ENCODE assay signal across 8 mouse cellular contexts in the genomic region with DNA sequence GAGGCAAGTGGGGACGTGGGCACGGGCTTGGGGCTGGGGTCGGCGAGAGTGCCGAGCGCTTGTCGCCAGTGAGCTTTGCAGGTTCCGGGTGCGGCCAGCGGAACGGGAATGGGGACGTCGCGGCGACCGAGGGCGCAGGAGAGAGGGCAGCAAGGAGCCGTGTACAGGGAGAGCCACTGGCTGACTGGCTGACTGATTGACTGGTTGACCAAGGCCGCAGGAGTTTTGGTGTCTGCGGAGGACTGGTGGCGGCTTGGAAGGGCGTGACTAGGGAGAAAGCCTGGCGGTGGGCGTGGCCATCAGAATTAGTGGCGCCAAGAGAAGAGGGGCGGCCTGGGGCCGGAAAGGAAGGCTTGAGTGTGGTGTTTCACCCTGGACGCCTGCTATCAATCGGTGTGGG. TPM values are rescaled to one million over a fixed set of nuclear protein-coding genes. Genes with fewer than 3 reads are reported as not detected.
A peak's percentile ranks its signal among the peaks of the same experiment; 100 is the strongest.
DNase-seq lines count a peak whose midpoint lies in the region; ATAC-seq and TF ChIP-seq lines count a peak whose summit lies in the region.
"Not testable (repeated sequence)": the region's sequence is repeated elsewhere in the genome, so short reads cannot be mapped to it uniquely, and the experiment has no call there.

No protein-coding gene starts in this region.

- peak overlapping the region; percentile 71 for H3K4me3 ChIP-seq in forebrain, embryonic 10.5 days
- peak overlapping the region; percentile 91 for H3K4me3 ChIP-seq in heart, embryonic 15.5 days
- H3K4me3 ChIP-seq in intestine, postnatal 0 days (ENCODE audit: low read depth, low read length): peak overlapping the region; percentile 76
- H3K4me3 ChIP-seq in liver, adult 2 months (ENCODE audit: insufficient read depth, low read depth, low read length): peak overlapping the region; percentile 66
- H3K4me3 ChIP-seq in midbrain, embryonic 10.5 days: peak overlapping the region; percentile 73
- peak overlapping the region; percentile 68 for H3K4me3 ChIP-seq in olfactory bulb, adult 2 months (ENCODE audit: insufficient read depth, low read depth, low read length)

- TF ChIP-seq POLR2A in liver, adult 2 months (IDR thresholded peaks at IDR 0.05; ENCODE audit: extremely low read depth, insufficient read depth, low read length); olfactory bulb, adult 2 months (IDR thresholded peaks at IDR 0.05; ENCODE audit: insufficient read depth, low read depth, low read length): not testable (repeated sequence)

- DNase-seq in CD4-positive, CD25-positive, alpha-beta regulatory T cell, adult 2 months (ENCODE audit: low read depth, low spot score): peak; percentile 6
- peak; percentile 14 for DNase-seq in cerebellum, adult 11 months
- peak; percentile 14 for DNase-seq in forebrain, embryonic 10.5 days (ENCODE audit: extremely low spot score, low spot score)
- DNase-seq in liver, adult 2 months (ENCODE audit: extremely low read depth, low read depth, low spot score): not testable (repeated sequence)
- peak; percentile 15 for DNase-seq in midbrain, embryonic 10.5 days (ENCODE audit: low spot score)

- peak overlapping the region; percentile 87 for H3K4me2 ChIP-seq in heart, embryonic 15.5 days
- peak overlapping the region; percentile 86 for H3K4me2 ChIP-seq in intestine, postnatal 0 days (replicated peaks; ENCODE audit: low read depth)

- peaks cover 75% of the 10 kb centered on the region for H3K36me3 ChIP-seq in forebrain, embryonic 10.5 days (replicated peaks)
- peaks cover 38% of the 10 kb centered on the region for H3K36me3 ChIP-seq in heart, embryonic 15.5 days
- 0 out of 2 replicates have a peak, but pooled peaks cover 10% of the 10 kb centered on the region for H3K36me3 ChIP-seq in intestine, postnatal 0 days (ENCODE audit: control insufficient read depth, insufficient read depth)
- not testable (repeated sequence) for H3K36me3 ChIP-seq in liver, adult 2 months (ENCODE audit: control insufficient read depth, insufficient read depth, low read length)
- peaks cover 72% of the 10 kb centered on the region for H3K36me3 ChIP-seq in midbrain, embryonic 10.5 days

- not testable (repeated sequence) for H3K27me3 ChIP-seq in forebrain, embryonic 10.5 days (ENCODE audit: poor library complexity, severe bottlenecking); heart, embryonic 15.5 days; intestine, postnatal 0 days (replicated peaks; ENCODE audit: control insufficient read depth, insufficient read depth, low read length); liver, adult 2 months (ENCODE audit: control insufficient read depth, insufficient read depth, low read length); midbrain, embryonic 10.5 days (ENCODE audit: low read depth, poor library complexity, severe bottlenecking)

- peak; percentile 61 for ATAC-seq in heart, embryonic 15.5 days (replicated peaks; ENCODE audit: insufficient number of reproducible peaks, insufficient read depth, low FRiP score, low read depth)
- ATAC-seq in intestine, postnatal 0 days: peak; percentile 69

- H3K79me2 ChIP-seq in liver, adult 2 months (ENCODE audit: control insufficient read depth, insufficient read depth, low read length): not testable (repeated sequence)

- WGBS in forebrain, embryonic 10.5 days: under 1% methylated on average over 21 of the region's 29 CpGs
- WGBS in heart, embryonic 15.5 days: under 1% methylated on average over 20 of the region's 29 CpGs
- 2% methylated on average over 13 of the region's 29 CpGs for WGBS in intestine, postnatal 0 days
- 0% methylated on average over 12 of the region's 29 CpGs for WGBS in liver, adult 2 months
- WGBS in midbrain, embryonic 10.5 days: under 1% methylated on average over 17 of the region's 29 CpGs
- WGBS in olfactory bulb, adult 2 months: 2% methylated on average over 20 of the region's 29 CpGs

- not testable (repeated sequence) for TF ChIP-seq CTCF in intestine, postnatal 0 days (IDR thresholded peaks at IDR 0.05; ENCODE audit: low read depth); liver, adult 2 months (IDR thresholded peaks at IDR 0.05; ENCODE audit: low read depth, low read length); olfactory bulb, adult 2 months (IDR thresholded peaks at IDR 0.05; ENCODE audit: insufficient read depth, low read depth, low read length)

- peak overlapping the region; percentile 82 for H3K9ac ChIP-seq in heart, embryonic 15.5 days
- peak overlapping the region; percentile 62; the same call in 1 of the 2 replicates for H3K9ac ChIP-seq in intestine, postnatal 0 days (ENCODE audit: low read depth, low read length)
- not testable (repeated sequence) for H3K9ac ChIP-seq in liver, adult 2 months (ENCODE audit: low read depth, low read length)

- H3K27ac ChIP-seq in forebrain, embryonic 10.5 days: peak overlapping the region; percentile 97
- peak overlapping the region; percentile 96 for H3K27ac ChIP-seq in heart, embryonic 15.5 days
- peak overlapping the region; percentile 68; the same call in 1 of the 2 replicates for H3K27ac ChIP-seq in intestine, postnatal 0 days (ENCODE audit: low read depth, low read length)
- H3K27ac ChIP-seq in liver, adult 2 months (replicated peaks; ENCODE audit: insufficient read depth, low read depth, low read length); olfactory bulb, adult 2 months (ENCODE audit: insufficient read depth, low read depth, low read length): not testable (repeated sequence)
- peak overlapping the region; percentile 96 for H3K27ac ChIP-seq in midbrain, embryonic 10.5 days (replicated peaks)

- H3K9me3 ChIP-seq in forebrain, embryonic 10.5 days; heart, embryonic 15.5 days (replicated peaks); intestine, postnatal 0 days (ENCODE audit: control insufficient read depth); midbrain, embryonic 10.5 days (replicated peaks): not testable (repeated sequence)

- H3K4me1 ChIP-seq in forebrain, embryonic 10.5 days: peaks cover 11% of the 10 kb centered on the region
- H3K4me1 ChIP-seq in heart, embryonic 15.5 days (replicated peaks); intestine, postnatal 0 days (replicated peaks; ENCODE audit: control insufficient read depth, insufficient read depth, low read length); liver, adult 2 months (ENCODE audit: control insufficient read depth, insufficient read depth, low read length); midbrain, embryonic 10.5 days; olfactory bulb, adult 2 months (ENCODE audit: control insufficient read depth, insufficient read depth, low read length): not testable (repeated sequence)

RNA-seq across cellular contexts. Expression of a gene that starts 0.4 kb away (rescaled TPM):
- 10.3 and 10.8 TPM in 2 replicates for polyA plus RNA-seq in forebrain, embryonic 10.5 days (2016; fragmentation: Nextera tagmentation; extraction: Ambion mirVana)
- 6.1 and 6.4 TPM in 2 replicates for polyA plus RNA-seq in heart, embryonic 15.5 days (2015; fragmentation: Nextera tagmentation; extraction: Ambion mirVana)
- polyA plus RNA-seq in intestine, postnatal 0 days (2015; fragmentation: Nextera tagmentation; extraction: Ambion mirVana): 1.6 and 1.9 TPM in 2 replicates
- total RNA-seq in liver, adult 2 months (2014; rRNA removed): 3.1 TPM in 2 replicates
- polyA plus RNA-seq in liver, adult 2 months (2012; rRNA removed): 1.0 and 1.5 TPM in 2 replicates
- 11.5 and 14.7 TPM in 2 replicates for polyA plus RNA-seq in midbrain, embryonic 10.5 days (2016; fragmentation: Nextera tagmentation; extraction: Ambion mirVana)
- not detected in 2 replicates for polyA plus RNA-seq in olfactory bulb, adult 2 months (2012; ENCODE audit: insufficient read depth, insufficient read length, low replicate concordance, missing spikeins)

RNA-seq across cellular contexts. Expression of a gene that starts 1.9 kb away (rescaled TPM):
- polyA plus RNA-seq in forebrain, embryonic 10.5 days (2016; fragmentation: Nextera tagmentation; extraction: Ambion mirVana): 189 TPM in 2 replicates
- 47.8 and 57.2 TPM in 2 replicates for polyA plus RNA-seq in heart, embryonic 15.5 days (2015; fragmentation: Nextera tagmentation; extraction: Ambion mirVana)
- polyA plus RNA-seq in intestine, postnatal 0 days (2015; fragmentation: Nextera tagmentation; extraction: Ambion mirVana): 30.0 and 34.4 TPM in 2 replicates
- 1.3 and 3.2 TPM in 2 replicates for total RNA-seq in liver, adult 2 months (2014; rRNA removed)
- 1.4 and 1.6 TPM in 2 replicates for polyA plus RNA-seq in liver, adult 2 months (2012; rRNA removed)
- 150 and 165 TPM in 2 replicates for polyA plus RNA-seq in midbrain, embryonic 10.5 days (2016; fragmentation: Nextera tagmentation; extraction: Ambion mirVana)
- not detected in 2 replicates for polyA plus RNA-seq in olfactory bulb, adult 2 months (2012; ENCODE audit: insufficient read depth, insufficient read length, low replicate concordance, missing spikeins)

RNA-seq across cellular contexts. Expression of a gene that starts 45.5 kb away (rescaled TPM):
- 2.1 and 3.0 TPM in 2 replicates for polyA plus RNA-seq in forebrain, embryonic 10.5 days (2016; fragmentation: Nextera tagmentation; extraction: Ambion mirVana)
- polyA plus RNA-seq in heart, embryonic 15.5 days (2015; fragmentation: Nextera tagmentation; extraction: Ambion mirVana): 0.30 and 0.39 TPM in 2 replicates
- 0.20 and 0.21 TPM in 2 replicates for polyA plus RNA-seq in intestine, postnatal 0 days (2015; fragmentation: Nextera tagmentation; extraction: Ambion mirVana)
- 0.09 TPM in 1 of 2 replicates, not detected in the other for total RNA-seq in liver, adult 2 months (2014; rRNA removed)
- polyA plus RNA-seq in liver, adult 2 months (2012; rRNA removed): 0.05 TPM in 1 of 2 replicates, not detected in the other
- polyA plus RNA-seq in midbrain, embryonic 10.5 days (2016; fragmentation: Nextera tagmentation; extraction: Ambion mirVana): 1.6 and 1.8 TPM in 2 replicates
- polyA plus RNA-seq in olfactory bulb, adult 2 months (2012; ENCODE audit: insufficient read depth, insufficient read length, low replicate concordance, missing spikeins): not detected in 2 replicates

Comparison
In these comparisons a context has a peak if more than half of its experiments do, and no peak if none do; other contexts are left out.
1. RNA of a gene that starts 1.9 kb away (polyA plus RNA-seq): 189 TPM in forebrain, embryonic 10.5 days, 150 to 165 TPM in midbrain, embryonic 10.5 days, 47.8 to 57.2 TPM in heart, embryonic 15.5 days, not detected in olfactory bulb, adult 2 months and 30.0 to 34.4 TPM in intestine, postnatal 0 days; 1.4 to 1.6 TPM in liver, adult 2 months; every median in the first group is over 10 times any median in the second.
2. Peak in every context shown above with its lines, with median percentiles within 50 percentile points of each other: H3K4me3 ChIP-seq.